Mouse (Mus musculus) hematopoietic stem cell, adult 5-6 weeks (primary cell): ENCODE results near the gene Nav1. TPM values are rescaled to one million over a fixed set of nuclear protein-coding genes. Genes with fewer than 3 reads are reported as not detected.

ENCODE experiments used
- ATAC-seq, 2 experiments: fragments of 125-278 bp in 1 of 2; replicated peaks in 1 of 2; 2 replicates each; pipeline ENCODE4 v1.8.0; 2016 to 2017; ENCODE audit warnings: inconsistent platforms in 2 of 2, mild to moderate bottlenecking in 2 of 2, moderate number of reproducible peaks in 2 of 2, low read depth in 1 of 2, moderate TSS enrichment in 1 of 2; ENCODE audit not compliant: low FRiP score in 2 of 2, poor library complexity in 2 of 2, severe bottlenecking in 2 of 2, insufficient read depth in 1 of 2, low TSS enrichment in 1 of 2
- total RNA-seq: library from RNA; stranded (forward); fragments of 172-1452, 232-1000 nt; gene quantifications from 2 replicates; pipeline ENCODE4 v1.2.3, GENCODE M21; 2017

The Nav1 gene
- total RNA-seq, 1 experiment from 2014 or later, result 4.7 TPM

DNA sequence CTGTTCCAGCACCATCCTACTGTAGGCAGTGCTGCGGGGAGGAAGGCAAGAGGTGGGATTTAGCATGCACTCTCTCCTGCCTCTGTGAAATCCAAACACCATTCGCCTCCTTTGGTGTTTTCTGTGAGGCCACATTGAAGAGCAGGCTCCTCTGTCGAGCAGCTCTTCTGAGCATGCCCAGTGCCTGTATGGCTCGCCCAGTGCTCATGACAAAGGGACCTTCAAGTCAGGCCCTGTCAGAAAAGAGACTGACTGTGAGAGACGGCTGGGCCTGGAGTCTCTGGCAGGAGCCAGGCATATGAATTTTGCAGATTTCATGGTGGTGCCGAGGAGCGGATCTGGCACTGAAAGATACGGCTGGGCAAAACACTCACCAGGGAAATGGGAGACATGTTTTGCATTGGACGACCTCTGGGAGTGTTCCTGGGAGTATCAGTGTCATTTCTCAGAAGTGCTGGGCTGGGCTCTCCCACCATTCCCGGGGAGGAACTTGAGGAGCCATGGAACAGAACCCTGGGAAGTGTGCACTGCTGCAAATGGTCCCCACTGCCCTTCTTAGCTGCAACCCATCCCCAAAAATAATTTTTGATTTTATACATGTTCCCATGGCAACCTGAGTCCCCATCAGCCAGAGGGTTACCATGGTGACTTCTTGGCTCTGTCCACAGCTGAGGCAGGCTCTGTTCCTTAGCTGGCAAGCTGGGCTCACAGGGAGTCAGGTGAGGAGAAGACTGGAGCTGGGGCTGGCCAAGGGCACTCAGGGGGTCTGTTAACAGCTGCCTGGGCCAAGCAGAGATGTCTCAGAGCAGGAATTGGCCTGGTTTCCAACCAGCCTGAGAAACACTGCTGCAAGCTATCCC, 42.2 kb downstream of the Nav1 start:
- no peak for ATAC-seq

GRCm38 (mm10) chr1:135563781-135564414, 43.2 kb downstream of the Nav1 start:
- no peak for ATAC-seq

DNA sequence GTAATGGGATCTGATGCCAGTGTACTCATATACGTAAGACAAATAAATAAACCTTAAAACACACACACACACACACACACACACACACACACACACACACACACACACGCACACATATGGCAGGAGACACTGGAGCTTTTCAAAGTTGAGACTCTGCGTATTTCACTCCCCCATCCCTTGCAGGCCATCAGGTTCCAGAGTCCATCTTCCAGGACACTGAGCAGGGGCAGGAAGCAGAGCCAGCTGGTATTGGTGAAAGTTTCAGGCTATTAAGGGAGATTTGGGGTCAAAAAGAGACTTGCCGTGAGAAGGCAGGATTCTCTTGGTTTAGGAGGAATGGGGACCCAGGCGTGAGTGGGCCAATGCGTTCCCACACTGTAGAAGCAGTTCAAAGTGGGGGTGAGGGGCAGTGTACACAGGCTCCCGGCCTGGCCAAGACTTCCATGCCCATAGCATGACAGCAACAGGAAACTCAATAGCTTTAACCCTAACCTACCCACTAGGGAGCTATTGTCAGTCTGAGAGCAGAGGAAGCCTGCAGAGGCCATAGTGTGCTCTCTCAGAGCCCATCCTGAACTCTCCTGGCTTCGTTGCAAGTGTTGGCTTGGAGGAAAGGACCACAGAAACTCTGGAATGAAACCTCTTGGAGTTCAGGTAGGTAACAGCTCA, 44.0 kb downstream of the Nav1 start:
- ATAC-seq, result no peak

DNA sequence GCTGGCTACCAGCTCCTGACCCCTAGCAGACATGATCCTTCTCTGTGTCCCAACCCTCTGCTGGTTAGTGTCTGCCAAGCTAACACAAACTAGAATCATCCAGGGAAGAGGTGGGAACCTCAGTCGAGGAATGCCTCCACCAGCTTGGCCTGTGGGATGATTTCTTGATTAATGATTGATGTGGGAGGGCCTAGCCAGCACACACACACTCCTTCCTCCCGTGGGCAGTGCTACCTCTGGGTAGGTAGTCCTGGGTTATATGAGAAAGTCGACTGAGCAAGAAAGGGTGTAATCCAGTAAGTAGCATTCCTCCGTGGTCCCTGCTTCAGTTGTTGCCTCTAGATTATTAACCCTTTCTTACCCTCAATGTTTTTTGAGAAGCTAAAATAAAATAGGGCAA, 45.0 kb downstream of the Nav1 start:
- ATAC-seq, result no peak

- ATAC-seq, result no peak
Observed at GRCm38 (mm10) chr1:135561282-135561681, 45.8 kb downstream of the Nav1 start.

- ATAC-seq, result no peak
Observed at GRCm38 (mm10) chr1:135557976-135558375, 49.1 kb downstream of the Nav1 start.

DNA sequence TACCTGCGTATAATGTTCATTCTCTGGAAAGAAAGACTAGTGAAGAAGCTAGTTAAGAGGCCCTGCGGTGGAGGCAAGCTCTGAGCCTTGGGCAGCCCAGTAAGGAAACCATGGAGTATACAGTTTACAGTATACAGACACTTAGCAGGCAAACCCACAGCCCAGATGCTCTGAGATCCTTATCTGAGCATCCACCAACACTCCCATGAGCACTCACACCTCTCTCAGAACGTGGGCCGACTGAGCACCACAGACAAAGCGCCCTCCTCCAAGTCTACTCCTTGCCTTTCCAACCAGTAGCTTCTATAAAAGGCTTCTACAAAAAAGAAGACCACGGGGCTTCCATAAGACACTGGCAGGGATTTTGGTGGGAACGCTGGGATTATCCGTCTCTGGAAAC, 51.2 kb downstream of the Nav1 start:
- ATAC-seq, result no peak

DNA sequence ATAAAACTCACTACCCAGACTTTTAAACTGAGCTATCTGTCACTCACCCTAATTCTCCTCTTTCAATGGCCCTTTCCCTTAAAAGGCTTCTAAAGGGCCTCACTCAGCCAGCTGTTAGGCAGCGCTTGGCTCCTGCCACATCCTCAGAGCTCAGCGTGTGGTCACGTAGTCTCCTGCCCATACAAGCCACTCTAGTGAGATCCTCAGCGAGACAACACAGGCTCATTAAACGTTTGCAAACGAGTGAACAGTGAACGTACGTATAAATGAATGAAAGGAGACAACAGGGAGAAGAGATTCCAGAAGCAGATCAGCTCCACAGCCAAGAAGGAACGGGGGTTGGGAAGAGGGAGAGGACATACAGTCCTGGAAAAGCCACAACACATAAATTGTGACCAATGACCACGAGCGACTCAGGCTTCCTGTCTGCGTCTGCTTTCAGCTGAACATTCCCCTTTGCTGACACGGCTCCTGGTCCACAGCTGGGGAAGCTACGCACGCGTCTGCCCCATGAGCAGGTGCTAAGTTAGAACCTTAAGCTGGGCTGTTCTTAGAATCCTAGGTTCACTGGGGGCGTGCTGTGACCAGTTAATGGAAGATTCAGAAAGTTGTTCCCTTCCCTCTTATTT, 52.3 kb downstream of the Nav1 start:
- peak; percentile 52 to 56; a peak in 2 of 4 replicates for ATAC-seq

GRCm38 (mm10) chr1:135553615-135554014, 53.5 kb downstream of the Nav1 start:
- no peak for ATAC-seq

- no peak for ATAC-seq
Observed at GRCm38 (mm10) chr1:135553154-135553553, 53.9 kb downstream of the Nav1 start.

GRCm38 (mm10) chr1:135550886-135551285, 56.2 kb downstream of the Nav1 start:
- ATAC-seq, result no peak

GRCm38 (mm10) chr1:135548750-135549149, 58.3 kb downstream of the Nav1 start:
- no peak for ATAC-seq

GRCm38 (mm10) chr1:135546099-135546498, 61.0 kb downstream of the Nav1 start:
- no peak for ATAC-seq

- ATAC-seq, result peak; percentile 75 to 86
Observed at GRCm38 (mm10) chr1:135544504-135545146, 62.5 kb downstream of the Nav1 start.

DNA sequence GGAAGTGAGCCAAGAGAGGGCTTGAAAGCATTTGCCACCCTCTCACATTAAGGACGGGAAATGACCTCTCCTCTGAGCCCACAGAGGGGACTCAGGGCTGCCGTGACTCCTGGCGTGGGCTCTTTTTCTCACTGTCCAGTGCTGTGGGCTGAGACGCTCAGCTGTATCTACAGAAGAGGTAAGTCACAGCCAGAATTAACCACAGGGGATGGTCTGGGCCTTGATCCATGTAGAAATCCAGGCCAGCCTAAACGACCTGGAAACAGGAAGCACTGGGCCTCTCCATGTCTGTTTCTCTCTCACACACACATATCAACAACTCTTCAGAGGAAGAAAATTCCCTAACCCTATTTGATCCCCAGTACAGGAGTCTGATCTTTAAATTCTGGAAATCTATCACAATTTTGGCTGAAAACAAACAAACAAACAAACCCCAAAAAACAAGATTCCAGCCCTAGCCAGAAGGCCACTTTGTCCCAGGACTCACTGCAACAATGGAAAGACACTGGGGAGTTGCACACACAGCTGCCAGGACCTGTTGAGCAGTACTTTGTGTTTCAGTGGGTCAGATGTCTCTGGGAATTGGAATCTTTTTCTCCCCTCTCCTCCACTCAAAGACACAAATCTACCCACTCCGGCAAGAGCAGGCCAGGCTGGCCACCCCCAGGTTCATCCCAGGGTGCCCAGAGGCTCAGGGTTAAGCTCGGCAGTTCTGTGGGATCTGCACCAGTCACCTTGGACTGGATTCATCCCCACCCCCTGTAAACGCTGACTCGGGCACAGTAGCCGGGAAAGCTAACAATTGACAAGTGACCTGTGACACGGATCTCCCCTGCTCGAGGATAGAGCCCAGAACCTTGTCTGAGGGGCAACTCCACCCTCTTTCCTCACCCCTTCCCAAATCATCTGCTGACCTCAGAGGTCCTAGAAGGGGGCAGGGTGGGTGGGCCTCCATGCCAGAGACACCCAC, 64.0 kb downstream of the Nav1 start:
- no peak for ATAC-seq

GRCm38 (mm10) chr1:135542080-135542479, 65.0 kb downstream of the Nav1 start:
- ATAC-seq, result no peak
